Mouse (Mus musculus) cerebellum, postnatal 36 days (tissue): ENCODE measurements around the gene Slc38a11.

Experiments used
- DNase-seq, 2 experiments: peaks; one replicate each; pipeline ENCODE4 v3.0.0; 2021 to 2022; ENCODE audit warnings: mixed read lengths in 2 of 2

Gene Slc38a11

DNA sequence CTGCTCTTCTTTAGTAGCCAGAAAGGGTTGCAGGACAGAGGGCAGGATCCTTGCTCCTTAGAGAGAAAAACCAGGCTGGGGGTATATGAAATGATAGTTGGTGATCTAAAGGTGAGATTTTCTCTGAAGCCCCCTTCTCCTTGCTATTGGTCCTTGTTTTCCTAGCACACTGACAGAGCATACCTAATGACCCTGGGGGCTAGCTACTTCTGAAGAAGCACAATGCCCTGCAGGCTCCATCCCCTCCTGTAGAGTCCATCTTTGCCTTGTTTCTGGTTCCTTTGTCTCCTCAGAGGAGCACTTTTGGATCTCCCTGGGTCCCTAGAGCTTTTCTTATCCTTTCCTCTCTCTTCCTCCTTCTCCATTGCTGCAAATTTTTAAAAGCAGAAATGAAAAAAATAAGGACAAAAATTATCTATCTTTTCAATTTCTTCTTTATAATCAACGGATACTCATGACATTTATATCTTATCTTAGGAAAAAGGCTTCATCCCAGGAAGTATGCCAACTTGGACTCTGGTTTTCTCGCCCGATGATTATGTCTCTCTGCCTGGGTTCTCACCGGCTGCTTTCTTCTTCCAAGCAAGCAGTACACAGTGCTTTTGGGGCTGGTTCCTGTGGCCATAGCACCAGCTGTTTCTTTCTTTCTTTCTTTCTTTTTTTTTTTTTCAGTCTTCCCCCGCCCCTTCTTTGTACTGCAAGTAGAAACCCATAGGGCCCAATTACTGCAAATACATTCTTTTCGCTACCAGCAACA lies 41.7 kb downstream of the Slc38a11 start:
- DNase-seq, result no peak

DNA sequence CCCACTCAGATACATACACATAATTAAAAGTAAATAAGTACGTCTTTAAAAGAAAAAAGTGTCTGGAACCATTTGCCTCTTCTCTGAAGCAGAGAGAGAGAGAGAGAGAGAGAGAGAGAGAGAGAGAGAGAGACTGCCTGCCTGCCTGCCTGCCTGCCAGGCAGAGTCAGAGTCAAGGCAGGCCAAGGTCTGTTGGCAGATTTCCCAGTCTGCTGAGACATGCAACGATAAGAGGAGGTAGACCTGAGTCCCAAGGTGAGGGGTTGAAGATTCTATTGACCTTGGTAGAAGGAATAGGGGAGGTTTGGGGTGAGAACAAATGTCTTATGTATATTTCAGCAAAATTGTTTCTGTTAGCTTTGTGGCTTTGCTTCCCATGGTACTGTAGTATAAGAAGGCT lies 42.9 kb downstream of the Slc38a11 start:
- no peak for DNase-seq

DNA sequence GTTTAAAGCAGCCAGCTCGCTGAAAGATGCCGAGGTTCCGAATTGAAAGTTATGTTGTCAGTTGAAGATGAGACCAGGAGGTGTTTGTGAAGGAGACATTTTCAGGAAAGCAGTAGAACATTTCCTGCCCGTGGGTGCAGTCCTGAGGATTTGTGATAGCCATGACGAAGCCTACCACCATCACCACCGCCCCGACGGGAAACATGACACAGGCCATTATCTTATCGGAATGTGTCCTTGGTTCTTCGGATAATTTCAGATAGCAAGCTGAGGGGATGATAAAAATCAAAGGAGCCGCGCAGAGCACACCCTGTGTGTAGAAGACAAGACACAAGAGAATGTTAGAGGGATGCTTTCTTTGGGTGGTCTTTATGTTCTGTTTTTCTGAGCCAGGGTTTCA lies 47.1 kb downstream of the Slc38a11 start:
- no peak for DNase-seq

DNA sequence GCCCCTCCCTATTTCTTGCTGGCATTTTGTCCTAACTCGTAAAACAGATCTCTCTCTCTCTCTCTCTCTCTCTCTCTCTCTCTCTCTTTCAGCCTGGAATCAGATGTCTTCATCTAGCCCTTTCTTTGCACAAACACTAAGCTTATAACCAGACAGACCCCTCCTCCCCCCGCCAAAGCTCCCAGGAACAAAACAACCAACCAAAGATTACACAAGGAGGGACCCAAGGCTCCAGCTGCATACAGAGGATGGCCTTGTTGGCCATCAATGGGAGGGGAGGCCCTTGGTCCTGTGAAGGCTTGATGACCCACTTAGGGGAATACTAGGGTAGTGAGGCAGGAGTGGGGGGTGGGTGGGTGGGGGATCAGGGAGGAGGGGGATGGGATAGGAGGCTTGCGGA lies 52.6 kb downstream of the Slc38a11 start:
- DNase-seq, result no peak

DNA sequence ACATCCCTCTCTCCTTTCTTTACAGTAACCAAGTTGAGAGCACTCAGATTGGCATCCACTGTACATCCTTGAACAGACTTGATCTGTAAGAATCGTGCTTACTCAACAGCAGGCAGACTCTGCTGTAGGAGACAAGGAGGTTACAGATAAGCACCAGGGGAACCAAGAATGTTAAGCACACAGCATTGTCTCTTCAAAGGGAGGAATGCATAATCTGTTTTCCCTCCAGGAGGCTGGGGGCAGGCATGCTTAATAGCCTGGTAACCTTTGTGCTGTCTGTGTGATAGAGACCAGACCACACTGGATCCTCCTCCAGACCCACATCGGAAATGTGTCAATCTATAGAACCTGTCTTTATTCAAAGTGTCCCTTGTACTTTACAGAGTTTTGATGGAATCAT lies 67.3 kb downstream of the Slc38a11 start:
- DNase-seq, result no peak

DNA sequence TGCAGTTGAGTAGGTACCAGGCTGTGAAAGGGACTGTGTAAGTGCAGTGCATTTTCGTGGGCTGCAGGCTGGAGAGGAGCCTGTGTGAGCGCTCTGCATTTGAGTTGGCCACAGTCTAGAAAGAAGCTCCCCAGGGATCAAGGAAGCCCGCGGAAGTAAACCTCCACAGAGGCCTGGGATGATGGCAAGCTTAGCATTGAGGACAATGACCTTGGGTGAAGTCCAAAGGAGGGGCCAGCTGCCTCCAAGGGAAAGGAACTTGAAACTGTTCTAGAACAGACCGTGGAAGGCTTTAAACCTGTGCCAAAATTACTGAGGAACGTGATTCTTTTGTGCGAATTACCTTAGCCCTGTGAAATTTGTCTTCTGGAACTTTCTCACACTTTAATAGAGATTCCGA lies 69.7 kb downstream of the Slc38a11 start:
- DNase-seq, result no peak

DNA sequence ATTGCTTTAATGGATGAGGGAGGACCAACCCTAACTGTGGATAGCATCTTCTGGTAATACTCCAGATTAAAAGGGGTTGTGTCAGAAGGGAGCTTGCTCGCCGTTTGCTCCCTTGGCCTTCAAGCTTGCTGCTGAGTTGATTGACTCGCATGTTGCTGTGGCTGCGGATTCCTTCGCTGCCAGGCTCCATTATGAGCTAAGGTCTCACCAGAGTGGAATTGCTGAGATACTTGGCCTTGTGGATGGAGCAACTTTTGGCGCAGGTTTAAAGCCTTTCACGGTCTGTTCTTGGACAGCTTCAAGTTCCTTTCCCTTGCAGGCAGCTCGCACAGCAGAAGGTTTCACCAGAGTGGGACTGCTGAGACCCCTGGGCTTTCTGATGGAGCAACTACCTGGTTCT lies 70.4 kb downstream of the Slc38a11 start:
- no peak for DNase-seq

DNA sequence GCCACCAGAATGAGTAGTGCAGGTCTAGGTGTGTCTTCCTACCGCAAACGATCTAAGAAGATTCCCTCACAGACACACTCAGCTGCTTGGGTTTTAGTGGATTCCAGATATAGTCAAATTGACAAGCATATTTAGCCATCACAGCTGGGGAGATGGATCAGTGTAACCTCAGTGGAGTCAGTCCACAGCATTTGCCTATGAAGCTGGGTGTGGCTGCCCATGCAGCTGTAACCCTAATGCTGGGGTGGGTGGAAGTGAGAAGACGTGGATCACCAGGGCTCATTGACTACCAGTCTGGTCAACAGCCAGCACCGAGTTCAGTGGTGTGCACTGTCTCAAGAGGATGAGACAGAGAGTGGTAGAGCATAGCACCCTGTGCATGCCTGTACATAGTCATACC lies 74.1 kb downstream of the Slc38a11 start:
- DNase-seq, result no peak

DNA sequence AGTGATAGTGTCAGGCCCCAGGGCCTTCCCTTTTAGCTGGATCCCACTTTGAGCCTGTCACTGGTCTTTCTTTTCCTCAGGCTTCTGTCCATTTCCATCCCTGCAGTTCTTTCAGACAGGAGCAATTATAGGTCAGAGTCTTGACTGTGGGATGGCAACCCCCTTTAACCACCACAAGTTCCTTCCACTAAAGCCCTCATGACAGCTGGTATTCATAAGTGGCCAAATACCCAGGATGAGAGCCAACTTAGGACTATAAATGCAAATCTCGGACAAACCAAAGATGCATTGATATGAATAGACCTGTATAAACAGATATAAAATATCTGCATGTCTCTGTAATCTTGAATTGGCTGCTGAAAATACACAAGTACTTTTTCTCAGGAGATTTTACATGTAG lies 75.1 kb downstream of the Slc38a11 start:
- DNase-seq, result no peak

DNA sequence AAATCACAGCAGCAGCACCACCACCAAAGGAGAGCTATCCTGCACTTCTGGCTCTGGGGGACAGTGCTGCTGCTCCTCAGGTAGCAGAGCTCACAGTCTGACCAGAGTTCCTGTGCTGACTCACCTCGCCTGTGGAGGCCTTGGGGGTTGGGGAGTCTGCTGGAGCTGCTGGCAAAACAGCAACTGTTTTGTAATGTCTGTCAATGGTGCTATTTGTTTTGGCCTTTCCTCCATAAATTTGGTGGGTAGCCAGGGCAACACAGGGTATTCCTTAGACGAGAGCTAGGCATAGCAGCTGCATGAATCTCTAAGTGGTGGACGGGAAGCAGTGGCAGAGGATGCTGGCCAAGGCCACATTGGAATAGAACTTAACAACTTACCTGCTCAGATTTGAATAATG lies 78.5 kb downstream of the Slc38a11 start:
- DNase-seq, result no peak

DNA sequence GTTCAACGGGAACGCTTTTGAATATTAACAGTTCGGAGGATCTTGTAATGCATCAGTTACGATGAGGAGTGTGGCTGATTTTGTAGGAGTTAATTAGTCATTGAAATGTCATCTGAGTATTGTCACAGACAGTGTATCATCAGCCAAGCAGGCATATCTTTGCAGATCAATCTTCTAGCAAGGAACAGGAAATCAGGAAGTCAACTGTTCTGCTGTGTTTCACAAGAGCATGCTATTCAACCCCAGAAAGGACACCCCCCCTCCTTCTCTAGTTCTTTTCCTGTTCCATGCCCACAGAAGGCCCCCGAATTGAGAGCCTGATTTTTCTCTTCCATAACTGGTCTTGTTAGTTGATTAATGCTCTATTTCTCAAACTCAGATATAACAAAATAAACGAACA lies 80.9 kb downstream of the Slc38a11 start:
- no peak for DNase-seq

DNA sequence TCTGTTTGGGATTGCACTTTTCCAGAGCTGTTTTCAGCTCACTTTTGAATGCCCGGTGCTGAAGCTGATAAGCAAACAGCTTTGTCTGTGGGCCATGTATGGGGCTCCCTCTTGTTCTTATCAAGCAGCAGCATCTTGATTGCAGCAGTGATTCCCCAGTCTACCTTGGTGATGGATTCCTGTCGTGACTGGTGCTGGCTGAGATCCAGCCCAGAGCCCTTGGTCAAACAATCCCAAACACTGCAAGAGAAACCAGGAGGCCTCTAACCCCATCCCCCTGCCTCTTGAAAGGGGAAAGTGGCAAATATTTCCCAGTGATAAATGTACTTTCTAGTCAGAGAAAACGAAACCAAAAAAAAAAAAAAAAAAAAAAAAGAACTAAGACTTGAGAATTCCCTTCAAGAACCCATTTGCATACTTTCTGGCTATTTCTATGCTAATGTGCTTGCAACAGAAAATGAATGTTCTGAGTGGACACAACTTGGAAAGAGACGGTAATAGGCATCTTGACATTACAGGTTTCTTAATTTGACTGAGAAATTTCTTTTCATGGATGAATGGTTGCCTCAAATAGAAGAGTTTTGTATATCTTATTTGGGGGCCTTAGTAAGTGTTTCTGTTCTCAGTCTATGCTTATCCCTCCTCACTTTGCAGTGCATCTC lies 84.7 kb downstream of the Slc38a11 start:
- DNase-seq, result no peak

DNA sequence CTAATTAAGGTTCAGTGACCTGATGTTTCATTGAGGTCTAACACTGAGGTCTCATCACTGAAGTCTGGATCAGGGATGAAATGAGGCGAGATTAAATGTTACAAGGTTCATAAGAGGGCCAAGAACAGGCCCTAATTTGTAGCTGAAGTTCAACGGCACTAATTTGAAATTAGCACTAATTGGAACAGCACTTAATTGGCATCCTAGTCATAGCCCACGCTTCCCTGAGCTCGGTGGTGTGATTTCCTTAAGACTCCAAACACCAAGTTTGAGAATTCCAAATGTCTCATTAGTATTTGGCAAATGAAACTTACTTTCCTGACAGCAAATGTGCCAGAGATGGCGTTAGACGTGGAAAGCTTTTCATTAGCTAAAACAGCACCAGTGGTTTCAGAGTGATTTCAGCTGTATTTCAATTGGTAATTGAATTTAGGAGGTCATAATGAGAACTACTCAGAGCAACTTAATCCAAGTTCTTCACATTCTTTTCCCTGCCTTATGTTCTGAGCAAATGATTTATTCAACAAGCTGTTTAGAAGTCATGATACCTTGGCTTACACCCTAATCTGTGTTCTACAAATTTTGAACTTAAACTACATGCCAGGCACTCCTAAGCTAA lies 88.3 kb downstream of the Slc38a11 start:
- no peak for DNase-seq

DNA sequence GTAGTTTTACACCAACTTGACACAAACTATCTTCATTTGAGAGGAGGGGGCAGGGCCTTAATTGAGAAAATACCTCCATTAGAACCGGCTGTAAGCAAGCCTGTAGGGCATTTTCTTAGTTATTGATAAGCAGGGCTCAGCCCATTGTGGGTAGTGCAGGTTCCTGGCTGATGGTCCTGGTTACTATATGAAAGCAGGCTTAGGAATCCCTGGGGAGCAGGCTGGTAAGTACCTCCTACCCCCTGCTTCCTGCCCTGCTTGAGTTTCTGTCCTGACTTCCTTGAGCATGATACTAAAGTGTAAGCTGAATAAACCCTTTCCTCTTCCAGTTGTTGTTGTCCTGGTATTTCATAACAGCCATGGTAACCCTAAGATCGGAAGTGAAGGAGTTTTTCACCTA lies 89.9 kb downstream of the Slc38a11 start:
- no peak for DNase-seq

DNA sequence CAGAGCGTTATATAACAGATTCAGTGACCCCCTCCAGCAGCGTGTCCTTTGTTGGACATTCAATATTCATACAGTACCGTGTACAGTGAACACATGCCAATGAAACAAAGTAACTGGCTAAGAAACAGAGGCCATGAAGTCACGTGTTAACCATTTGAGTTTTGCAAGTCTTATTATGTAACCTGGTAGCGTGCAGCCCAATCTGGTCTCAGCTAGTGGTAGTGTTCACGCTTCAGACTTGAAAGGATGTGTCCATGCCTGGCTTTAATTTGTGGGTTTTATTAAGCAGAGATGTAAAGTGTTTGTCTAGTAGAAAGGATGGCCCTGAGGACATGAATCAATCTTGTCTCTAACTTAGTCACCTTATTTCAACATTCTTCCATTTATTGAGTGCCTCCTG lies 95.1 kb downstream of the Slc38a11 start:
- no peak for DNase-seq

DNA sequence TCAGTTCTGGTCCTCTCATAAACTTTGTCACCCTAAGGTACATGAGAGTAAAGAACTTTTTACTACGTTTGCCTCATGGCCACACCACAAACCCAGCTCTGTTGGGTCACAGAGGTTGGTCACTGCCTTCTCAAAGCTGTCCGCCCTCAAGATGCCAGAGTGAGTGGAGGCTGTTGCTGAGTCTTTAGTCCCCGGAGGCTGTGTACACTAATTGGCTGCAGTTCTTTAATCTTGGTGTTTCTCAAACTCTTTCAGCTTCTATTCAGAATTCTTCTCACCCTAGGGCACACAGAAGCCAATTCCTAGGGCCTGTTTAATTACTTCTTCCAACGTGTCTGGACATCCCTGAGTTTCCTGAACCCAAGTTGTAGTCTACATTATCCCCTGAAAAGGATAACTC lies 96.0 kb downstream of the Slc38a11 start:
- DNase-seq, result no peak

DNA sequence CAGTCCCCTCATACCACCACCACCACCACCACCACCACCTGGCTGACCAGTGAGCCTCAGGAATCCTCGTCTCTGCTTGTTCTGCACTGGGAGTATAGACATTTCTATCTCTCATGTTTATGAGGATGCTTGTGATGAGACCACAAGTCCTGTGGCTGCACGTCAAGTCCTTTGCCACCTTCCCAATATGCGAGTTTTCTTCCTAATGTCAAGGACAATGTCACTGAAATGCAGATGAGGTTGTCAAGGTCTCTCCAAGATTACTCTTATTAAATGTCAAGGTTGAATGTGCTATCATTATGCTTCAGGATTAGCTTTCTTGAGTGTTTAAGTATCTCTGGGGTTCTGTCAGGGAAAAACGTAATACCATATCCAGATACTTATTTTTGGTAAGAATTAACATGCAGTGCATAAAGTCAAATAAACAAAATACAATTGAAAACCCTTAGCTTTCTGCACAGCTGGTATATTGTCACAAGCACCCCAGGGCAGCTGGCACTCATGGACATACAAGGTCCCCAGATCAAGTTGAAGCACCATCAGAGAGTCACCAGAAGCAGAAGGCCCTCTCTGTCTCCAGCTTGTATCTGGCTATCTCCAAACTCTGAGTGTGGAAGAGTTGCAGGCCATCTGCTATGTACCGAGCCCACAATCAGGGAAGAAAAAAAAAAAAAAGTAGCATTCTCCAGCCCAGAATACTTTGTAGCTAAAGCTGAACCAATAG lies 97.1 kb downstream of the Slc38a11 start:
- DNase-seq, result no peak
